Mouse (Mus musculus) midbrain, postnatal 0 days (tissue): ENCODE measurements around the gene Cdc42. TPM values are rescaled to one million over a fixed set of nuclear protein-coding genes. Genes with fewer than 3 reads are reported as not detected.

Source experiments
- ATAC-seq: fragments of 200-750 bp; cut with Nextera tagmentation; 2 replicates; pipeline ENCODE4 v1.8.0; 2017; ENCODE audit warnings: moderate number of reproducible peaks, mild to moderate bottlenecking, moderate TSS enrichment, moderate library complexity; ENCODE audit not compliant: low FRiP score
- DNase-seq: peaks from one replicate; pipeline ENCODE4 v3.0.0-alpha.2; 2015; ENCODE audit warnings: low spot score
- H3K27ac ChIP-seq: fragments of 300-500 bp; sonication (generic); 2 replicates; pipeline ENCODE4 v1.5.1; 2014; ENCODE audit warnings: low read depth, mild to moderate bottlenecking, low read length, mixed read lengths
- H3K27me3 ChIP-seq: fragments of 300-500 bp; sonication (generic); 2 replicates; pipeline ENCODE4 v1.6.1; 2014; ENCODE audit warnings: low read length, control low read depth, mixed read lengths; ENCODE audit not compliant: insufficient read depth
- H3K36me3 ChIP-seq: fragments of 300-500 bp; sonication (generic); 2 replicates; pipeline ENCODE4 v1.6.1; 2014; ENCODE audit warnings: low read length, control low read depth, mixed read lengths; ENCODE audit not compliant: insufficient read depth
- H3K4me1 ChIP-seq: fragments of 300-500 bp; sonication (generic); 2 replicates; pipeline ENCODE4 v1.6.1; 2014; ENCODE audit warnings: mild to moderate bottlenecking, control low read depth, antibody characterized with exemption, low read length, mixed read lengths; ENCODE audit not compliant: insufficient read depth
- H3K4me2 ChIP-seq: fragments of 300-500 bp; sonication (generic); 2 replicates; pipeline ENCODE4 v1.6.1; 2014; ENCODE audit warnings: low read depth, mild to moderate bottlenecking, low read length, mixed read lengths; ENCODE audit not compliant: poor library complexity, severe bottlenecking
- H3K4me3 ChIP-seq: fragments of 300-500 bp; sonication (generic); 2 replicates; pipeline ENCODE4 v1.5.1; 2014; ENCODE audit warnings: low read depth, mild to moderate bottlenecking, low read length, moderate library complexity
- H3K9ac ChIP-seq: fragments of 300-500 bp; sonication (generic); replicated peaks from 2 replicates; pipeline ENCODE4 v1.6.1; 2014; ENCODE audit warnings: mild to moderate bottlenecking, low read length, moderate library complexity, mixed read lengths; ENCODE audit not compliant: poor library complexity, severe bottlenecking
- H3K9me3 ChIP-seq: fragments of 300-500 bp; sonication (generic); 2 replicates; pipeline ENCODE4 v1.6.1; 2016; ENCODE audit warnings: low read length, control low read depth
- CTCF ChIP-seq: IDR thresholded peaks from 2 replicates; pipeline ENCODE4 v1.5.1; 2016; ENCODE audit warnings: antibody characterized with exemption, mild to moderate bottlenecking
- WGBS: fragments of 180-500 bp; shearing (Covaris S2); extraction: QIAGEN DNeasy Blood & Tissue Kit; methylation state at CpG from one replicate; pipeline ENCODE4 v1.1.7; 2014; 5-methylcytosine and 5-hydroxymethylcytosine counted together
- polyA plus RNA-seq: library from polyadenylated mRNA; unstranded; fragments of >200 nt; fragmentation: Nextera tagmentation; extraction: Ambion mirVana; gene quantifications from 2 replicates; pipeline ENCODE4 v1.2.1, GENCODE M21; 2015
- total RNA-seq: library from RNA; depleted of rRNA; stranded (reverse); fragments of >200 nt; gene quantifications from 2 replicates; pipeline ENCODE4 v1.2.3, GENCODE M21; 2014; rRNA removed

Cdc42 gene
- total and polyA plus RNA-seq, 2 experiments from 2014 or later, result 583 to 1,182 TPM

- 1% methylated on average over 38 of the region's 71 CpGs for WGBS
- Histone ChIP-seq H3K4me3 (peak overlapping the region; percentile 65), H3K4me2 (peak overlapping the region; percentile 92), H3K9ac (peak overlapping the region; percentile 74), H3K36me3 (no peaks in the 10 kb centered on the region), H3K4me1 (peaks cover 11% of the 10 kb centered on the region; the same call in 1 of the 2 replicates), H3K9me3 (no peaks in the 10 kb centered on the region), H3K27me3 (peaks cover 15% of the 10 kb centered on the region; the same call in 1 of the 2 replicates), H3K27ac (0 out of 2 replicates have a peak overlapping the region, but pooled peaks have one; percentile 26)
- DNase-seq, result no peak
- TF ChIP-seq CTCF, result no peak
- ATAC-seq, result no peak
These were observed 79.8 kb downstream of the Cdc42 start for GRCm38 (mm10) chr4:137277600-137278143.

- no peak for TF ChIP-seq CTCF
- Histone ChIP-seq H3K9me3 (no peaks in the 10 kb centered on the region), H3K27me3 (peaks cover 13% of the 10 kb centered on the region; the same call in 1 of the 2 replicates), H3K4me2 (peak within 1 kb of the TSS; percentile 92), H3K4me1 (peaks cover 11% of the 10 kb centered on the region; the same call in 1 of the 2 replicates), H3K4me3 (peak within 1 kb of the TSS; percentile 65), H3K9ac (peak within 1 kb of the TSS; percentile 74), H3K27ac (0 out of 2 replicates have a peak within 1 kb of the TSS, but pooled peaks have one; percentile 26), H3K36me3 (no peaks in the 10 kb centered on the region)
- under 1% methylated on average over 27 of the region's 45 CpGs for WGBS
- DNase-seq (peak; percentile 60), ATAC-seq (peak; percentile 32; the same call in 1 of the 2 replicates)
These were observed 80.4 kb downstream of the Cdc42 start, which contains the start of gene Wnt4 for GRCm38 (mm10) chr4:137277166-137277513. Gene Wnt4, plus strand, starts transcription at chr4:137277489.

DNA sequence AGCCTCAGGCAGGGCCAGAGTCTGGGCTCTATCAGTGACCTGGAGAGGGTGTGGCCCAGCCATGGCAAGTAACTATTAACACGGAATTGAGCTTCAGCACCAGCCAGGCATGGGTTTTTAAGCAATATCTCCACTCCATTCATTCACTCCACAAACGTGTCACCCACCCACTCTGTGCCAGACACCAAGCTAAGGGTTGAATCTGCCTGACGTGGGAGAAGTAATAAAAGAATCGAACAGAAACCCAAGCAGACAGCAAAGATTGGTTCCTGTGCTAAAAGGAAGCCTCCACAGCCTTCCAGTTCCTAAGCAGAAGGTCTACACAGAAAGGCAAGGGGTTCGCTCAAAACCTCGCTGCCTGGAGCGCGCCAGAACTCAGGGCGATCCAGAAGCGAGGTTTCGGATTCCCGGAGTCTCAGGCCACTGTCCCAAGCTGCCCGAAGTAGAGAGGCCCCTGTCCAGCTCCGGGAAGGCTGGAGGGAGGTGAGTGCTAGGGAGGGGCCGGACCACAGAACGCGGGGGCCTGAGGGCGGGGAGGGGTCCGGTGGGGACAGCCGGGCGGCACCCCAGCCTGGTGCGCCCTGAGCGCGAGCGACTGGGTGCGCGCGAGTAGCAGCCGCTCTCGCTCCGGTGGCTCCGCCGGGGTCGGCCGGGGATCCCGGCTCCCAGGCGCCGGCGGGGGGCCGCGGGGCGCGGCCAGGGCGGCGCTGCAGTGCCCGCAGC is 80.9 kb downstream of the Cdc42 start:
- Histone ChIP-seq H3K9ac (peak overlapping the region; percentile 74), H3K4me2 (peak overlapping the region; percentile 92), H3K9me3 (no peaks in the 10 kb centered on the region), H3K36me3 (no peaks in the 10 kb centered on the region), H3K27ac (no peak overlapping the region), H3K27me3 (peaks cover 13% of the 10 kb centered on the region; the same call in 1 of the 2 replicates), H3K4me3 (peak overlapping the region; percentile 65), H3K4me1 (peaks cover 11% of the 10 kb centered on the region; the same call in 1 of the 2 replicates)
- 3% methylated on average over 44 of the region's 46 CpGs for WGBS
- ATAC-seq (no peak), DNase-seq (no peak)
- no peak for TF ChIP-seq CTCF

DNA sequence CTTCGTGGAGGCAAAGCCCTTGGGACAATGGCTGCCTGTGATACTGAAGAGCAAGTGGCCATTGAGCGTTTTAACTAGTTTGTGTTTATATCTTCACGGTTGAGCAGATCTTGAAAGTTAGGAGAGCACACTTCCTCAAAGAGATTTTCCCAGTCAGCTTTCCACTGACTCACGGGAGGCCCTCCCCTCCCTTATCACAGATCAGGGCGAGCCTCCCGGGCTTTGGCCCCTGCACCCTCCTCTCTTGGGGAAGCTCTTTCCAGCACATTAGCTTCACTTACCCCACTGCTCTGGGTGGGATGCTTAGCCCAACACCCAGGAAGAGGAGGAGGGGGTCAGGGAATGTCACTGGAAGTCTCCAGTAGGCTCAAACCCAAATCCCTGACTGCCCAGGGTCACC is 83.2 kb downstream of the Cdc42 start:
- H3K9me3 ChIP-seq, result no peaks in the 10 kb centered on the region
- WGBS, result 13% methylated on average over 6 of the region's 6 CpGs
- peaks cover 9% of the 10 kb centered on the region; the same call in 1 of the 2 replicates for H3K4me1 ChIP-seq
- H3K27me3 ChIP-seq, result peaks cover 13% of the 10 kb centered on the region; the same call in 1 of the 2 replicates
- no peak overlapping the region for H3K4me2 ChIP-seq
- H3K36me3 ChIP-seq, result no peaks in the 10 kb centered on the region
- H3K9ac ChIP-seq, result no peak overlapping the region
- ATAC-seq (no peak), DNase-seq (no peak)
- no peak overlapping the region for H3K27ac ChIP-seq
- no peak for TF ChIP-seq CTCF
- H3K4me3 ChIP-seq, result no peak overlapping the region

DNA sequence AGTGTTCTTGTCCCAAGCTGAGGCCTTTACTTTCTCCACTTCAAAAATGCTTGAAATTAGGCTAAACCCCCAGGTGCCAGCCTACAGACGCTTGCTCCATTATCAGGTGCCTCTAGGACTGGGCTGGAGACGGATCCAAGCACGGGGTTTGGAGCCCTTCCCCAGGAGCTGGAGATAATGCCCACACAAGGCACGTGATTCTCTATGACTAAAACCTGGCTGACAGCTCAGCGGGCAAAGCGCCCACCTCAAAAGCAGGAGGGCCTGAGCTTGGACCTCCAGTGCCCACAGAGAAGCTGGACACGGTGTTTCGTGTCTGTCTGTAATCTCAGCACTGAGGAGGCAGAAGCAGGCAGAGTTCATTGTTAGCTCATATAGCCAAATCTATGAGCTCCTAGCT is 85.7 kb downstream of the Cdc42 start:
- no peak overlapping the region for H3K4me2 ChIP-seq
- peaks cover 13% of the 10 kb centered on the region; the same call in 1 of the 2 replicates for H3K27me3 ChIP-seq
- no peaks in the 10 kb centered on the region for H3K9me3 ChIP-seq
- TF ChIP-seq CTCF, result no peak
- H3K36me3 ChIP-seq, result no peaks in the 10 kb centered on the region
- H3K4me3 ChIP-seq, result no peak overlapping the region
- ATAC-seq, result no peak
- H3K9ac ChIP-seq, result no peak overlapping the region
- 70% methylated on average over 8 of the region's 8 CpGs for WGBS
- H3K4me1 ChIP-seq, result no peaks in the 10 kb centered on the region
- H3K27ac ChIP-seq, result no peak overlapping the region
- DNase-seq, result no peak

Other genes starting within 250 kb of the Cdc42 start
- 5.6 and 6.3 TPM in 2 replicates for gene Wnt4, start 80.2 kb downstream of the Cdc42 start, total RNA-seq
- 5.2 and 6.0 TPM in 2 replicates for gene Wnt4, start 80.2 kb downstream of the Cdc42 start, polyA plus RNA-seq
- gene Cela3a, start 52.1 kb upstream of the Cdc42 start, total RNA-seq, result not detected in 2 replicates
- not detected in 2 replicates for gene Cela3a, start 52.1 kb upstream of the Cdc42 start, polyA plus RNA-seq
- not detected in 2 replicates for gene Cela3b, start 72.8 kb upstream of the Cdc42 start, total RNA-seq
- gene Cela3b, start 72.8 kb upstream of the Cdc42 start, polyA plus RNA-seq, result not detected in 2 replicates
- gene 1700013G24Rik, start 95.6 kb upstream of the Cdc42 start, total RNA-seq, result not detected in 2 replicates
- gene 1700013G24Rik, start 95.6 kb upstream of the Cdc42 start, polyA plus RNA-seq, result not detected in 2 replicates
- gene Hspg2, start 111.0 kb upstream of the Cdc42 start, total RNA-seq, result 26.1 and 30.5 TPM in 2 replicates
- 1.4 and 2.2 TPM in 2 replicates for gene Hspg2, start 111.0 kb upstream of the Cdc42 start, polyA plus RNA-seq
- gene Ldlrad2, start 216.8 kb upstream of the Cdc42 start, total RNA-seq, result not detected in 2 replicates
- gene Ldlrad2, start 216.8 kb upstream of the Cdc42 start, polyA plus RNA-seq, result 0.70 TPM in 1 of 2 replicates, not detected in the other
- gene Usp48, start 236.0 kb upstream of the Cdc42 start, total RNA-seq, result 70.8 and 98.7 TPM in 2 replicates
- 37.0 and 40.9 TPM in 2 replicates for gene Usp48, start 236.0 kb upstream of the Cdc42 start, polyA plus RNA-seq